Mouse (Mus musculus): ENCODE results near the gene Slc47a2.
A peak's percentile ranks its signal among the peaks of the same experiment; 100 is the strongest.

Gene Slc47a2

GRCm38 (mm10) chr11:61283414-61284049, 59.1 kb downstream of the Slc47a2 start:
- DNase-seq (ENCODE audit: low read depth, low spot score), result no peak

GRCm38 (mm10) chr11:61278445-61279077, 64.1 kb downstream of the Slc47a2 start:
- DNase-seq (ENCODE audit: low read depth, low spot score), result peak; percentile 16

GRCm38 (mm10) chr11:61277937-61278336, 64.7 kb downstream of the Slc47a2 start:
- DNase-seq (ENCODE audit: low read depth, low spot score), result no peak

GRCm38 (mm10) chr11:61276482-61276881, 66.2 kb downstream of the Slc47a2 start:
- DNase-seq (ENCODE audit: low read depth, low spot score), result no peak

GRCm38 (mm10) chr11:61275106-61275505, 67.6 kb downstream of the Slc47a2 start:
- no peak for DNase-seq (ENCODE audit: low read depth, low spot score)

GRCm38 (mm10) chr11:61274421-61274820, 68.2 kb downstream of the Slc47a2 start:
- DNase-seq (ENCODE audit: low read depth, low spot score), result no peak

- DNase-seq (ENCODE audit: low read depth, low spot score), result no peak
These were observed 68.7 kb downstream of the Slc47a2 start for GRCm38 (mm10) chr11:61273928-61274327.

GRCm38 (mm10) chr11:61271612-61272011, 71.0 kb downstream of the Slc47a2 start:
- DNase-seq (ENCODE audit: low read depth, low spot score), result no peak

- DNase-seq (ENCODE audit: low read depth, low spot score), result no peak
These were observed 72.3 kb downstream of the Slc47a2 start for GRCm38 (mm10) chr11:61270406-61270805.

- DNase-seq (ENCODE audit: low read depth, low spot score), result no peak
These were observed 73.9 kb downstream of the Slc47a2 start for GRCm38 (mm10) chr11:61268626-61269349.

GRCm38 (mm10) chr11:61266551-61267533, 75.8 kb downstream of the Slc47a2 start, which contains the start of gene Aldh3a2:
Aldh3a2 (minus strand) TSS chr11:61267464.
- DNase-seq (ENCODE audit: low read depth, low spot score), result peak; percentile 97

- DNase-seq (ENCODE audit: low read depth, low spot score), result no peak
These were observed 78.8 kb downstream of the Slc47a2 start for GRCm38 (mm10) chr11:61263841-61264240.

GRCm38 (mm10) chr11:61262516-61262915, 80.1 kb downstream of the Slc47a2 start:
- peak; percentile 58 for DNase-seq (ENCODE audit: low read depth, low spot score)

- DNase-seq (ENCODE audit: low read depth, low spot score), result peak; percentile 55
These were observed 83.6 kb downstream of the Slc47a2 start for GRCm38 (mm10) chr11:61259106-61259505.

- no peak for DNase-seq (ENCODE audit: low read depth, low spot score)
These were observed 89.9 kb downstream of the Slc47a2 start for GRCm38 (mm10) chr11:61252807-61253206.

- DNase-seq (ENCODE audit: low read depth, low spot score), result peak; percentile 64
These were observed 90.9 kb downstream of the Slc47a2 start for GRCm38 (mm10) chr11:61251741-61252140.

Measured in ZHBTc4 (cell line).